Mouse (Mus musculus) right cerebral cortex, adult 18-20 months (tissue): ENCODE results near the gene Amigo1.
"Not testable (repeated sequence)": the region's sequence is repeated elsewhere in the genome, so short reads cannot be mapped to it uniquely, and the experiment has no call there.

Source experiments
- DNase-seq: peaks from one replicate; pipeline ENCODE4 v3.0.0; 2022; ENCODE audit warnings: mixed read lengths

Amigo1 gene

DNA sequence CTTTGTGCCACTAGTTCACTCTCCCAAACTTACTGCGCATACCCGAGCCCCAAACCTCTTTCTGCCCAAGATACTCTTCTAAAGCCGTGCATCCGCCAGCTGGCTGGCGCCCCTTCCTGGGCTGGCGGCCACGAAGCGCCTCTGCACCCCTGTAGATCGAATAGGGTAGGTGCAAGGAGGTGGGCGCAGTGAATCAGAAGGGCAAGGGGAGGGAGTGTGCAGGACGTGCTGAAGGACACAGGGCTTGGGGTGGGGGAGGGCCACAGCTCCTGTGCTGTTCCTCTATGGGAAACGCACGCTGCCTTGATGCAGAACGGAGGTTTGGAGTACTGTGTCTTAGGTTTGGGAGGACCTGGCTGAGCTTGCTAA, 24.6 kb downstream of the Amigo1 start, which contains the start of gene Atxn7l2:
TSS of gene Atxn7l2 (minus strand) at position 164 of the 369 bp plus-strand sequence.
- DNase-seq, result peak; percentile 85

GRCm38 (mm10) chr3:108211845-108212244, 25.7 kb downstream of the Amigo1 start:
- DNase-seq, result no peak

- no peak for DNase-seq
Observed at GRCm38 (mm10) chr3:108212406-108212805, 26.3 kb downstream of the Amigo1 start.

DNA sequence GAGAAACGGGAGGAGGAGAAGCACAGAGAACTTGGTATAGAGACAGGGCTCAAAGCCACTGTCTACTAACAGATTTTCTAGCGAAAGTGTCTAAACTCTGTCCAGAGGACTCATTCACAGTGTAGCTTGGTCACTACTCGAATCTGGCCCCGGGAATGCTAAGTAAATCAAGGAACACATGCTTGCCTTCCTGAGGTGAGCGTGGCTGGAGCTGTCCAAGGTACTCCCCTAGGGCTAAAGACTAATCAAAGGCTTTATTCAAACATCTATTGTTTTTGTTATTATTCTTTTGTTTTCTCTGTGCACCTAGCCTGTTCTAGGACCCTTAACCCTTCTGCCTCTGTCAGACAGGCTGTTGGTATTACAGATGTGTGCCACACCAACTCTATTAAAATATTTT, 28.6 kb downstream of the Amigo1 start:
- no peak for DNase-seq

- DNase-seq, result no peak
Observed at GRCm38 (mm10) chr3:108220661-108221060, 34.5 kb downstream of the Amigo1 start.

DNA sequence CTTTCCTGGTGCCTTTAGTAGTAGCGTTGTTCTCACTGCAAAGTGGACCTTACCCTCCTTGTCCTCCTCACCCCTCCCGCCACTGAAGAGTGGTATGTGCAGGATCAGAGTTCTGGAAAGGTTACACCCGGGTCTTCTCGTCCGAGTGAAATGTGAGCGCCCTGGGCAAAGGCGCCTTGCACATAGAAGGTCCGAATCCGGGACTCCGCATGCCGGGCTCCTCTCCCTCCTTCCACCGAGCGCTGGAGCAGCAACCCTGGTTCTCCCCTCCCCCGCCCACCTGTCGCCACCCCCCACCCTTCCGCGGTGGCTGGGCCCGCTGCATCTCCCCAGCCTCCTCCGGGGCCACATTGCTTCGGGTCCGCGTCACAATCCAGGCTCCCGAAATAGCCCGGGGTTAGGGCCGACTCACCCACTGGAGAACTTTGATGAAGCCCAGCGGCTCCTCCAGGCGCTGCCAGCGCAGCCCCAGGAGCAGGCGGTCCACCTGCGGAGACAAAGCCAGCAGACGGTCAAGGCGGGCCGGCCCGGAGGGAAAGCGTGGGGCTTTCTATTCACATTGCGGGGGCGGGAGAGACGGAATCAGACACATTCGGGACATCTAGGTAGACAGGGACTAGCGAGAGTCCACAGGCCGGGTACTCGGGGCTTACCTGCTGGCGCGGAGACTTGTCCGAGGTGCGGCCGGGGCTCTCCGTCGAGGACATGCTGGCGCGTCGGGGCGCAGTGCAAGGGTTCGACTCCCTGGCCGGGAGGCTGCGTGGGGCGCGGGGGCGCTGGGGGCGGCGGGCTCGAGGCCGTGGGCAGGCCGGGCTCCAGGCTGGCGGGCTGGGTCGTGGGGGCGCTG, 39.8 kb downstream of the Amigo1 start:
- DNase-seq, result no peak

GRCm38 (mm10) chr3:108226558-108227350, 40.6 kb downstream of the Amigo1 start, which contains the start of gene Sypl2:
Sypl2 (minus strand) TSS chr3:108226648.
- DNase-seq, result no peak

DNA sequence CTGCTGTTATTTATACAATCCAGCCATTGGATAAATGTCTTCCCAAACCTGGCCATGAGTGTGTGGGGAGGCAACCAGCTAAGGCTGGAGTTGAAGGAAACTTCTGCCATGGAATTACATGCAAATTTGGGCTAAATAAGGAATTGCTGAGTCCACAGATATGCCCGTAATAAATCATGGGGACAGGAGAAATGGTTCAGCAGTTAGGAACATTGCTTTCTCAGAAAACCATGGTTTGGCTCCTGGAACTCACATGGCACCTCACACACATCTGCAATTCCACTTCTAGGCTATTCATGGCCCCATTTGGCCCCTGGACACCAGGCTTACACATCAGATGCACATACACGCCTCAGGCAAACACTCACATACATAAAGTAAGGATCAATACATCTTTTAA, 41.4 kb downstream of the Amigo1 start:
- no peak for DNase-seq

DNA sequence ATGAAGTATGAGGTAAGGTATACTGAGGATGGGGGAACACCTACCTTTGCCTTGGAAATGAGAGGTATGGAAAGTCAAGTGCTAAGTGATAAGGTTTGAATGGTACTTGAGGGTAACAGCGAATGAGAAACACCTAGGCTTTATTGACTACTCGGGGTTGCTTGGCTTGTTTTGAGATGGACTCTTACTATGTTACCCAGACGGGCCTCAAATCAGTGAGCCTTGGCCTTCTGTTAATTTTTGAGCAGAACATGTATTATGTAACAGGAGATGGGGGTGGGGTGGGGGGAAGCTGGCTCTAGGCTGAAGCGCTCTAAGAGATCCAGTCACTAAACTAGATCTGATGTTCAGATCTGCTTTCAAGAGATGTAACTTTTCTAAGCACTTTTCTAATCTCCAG, 45.5 kb downstream of the Amigo1 start:
- DNase-seq, result no peak

GRCm38 (mm10) chr3:108237474-108238102, 51.5 kb downstream of the Amigo1 start:
- DNase-seq, result not testable (repeated sequence)

GRCm38 (mm10) chr3:108241243-108241839, 55.2 kb downstream of the Amigo1 start:
- no peak for DNase-seq
